Mouse (Mus musculus) MEL (cell line): ENCODE results near the gene Hoxa3. TPM values are rescaled to one million over a fixed set of nuclear protein-coding genes. Genes with fewer than 3 reads are reported as not detected.

Experiments used
- DNase-seq: peaks from one replicate; pipeline ENCODE4 v3.0.0; 2011; ENCODE audit warnings: low read depth, low spot score
- H3K27ac ChIP-seq: 2 replicates; pipeline ENCODE4 v1.5.1; 2012; ENCODE audit warnings: low read depth, mild to moderate bottlenecking, control low read depth, low read length, moderate library complexity; ENCODE audit not compliant: control insufficient read depth
- H3K27me3 ChIP-seq, 2 experiments: fragments of 150-350 bp in 1 of 2; sonication (generic) in 1 of 2; 2 replicates each; pipeline ENCODE4 v1.6.1; 2012; ENCODE audit warnings: low read length in 2 of 2, mild to moderate bottlenecking in 2 of 2, improper control_type of control experiment in 1 of 2, moderate library complexity in 1 of 2; ENCODE audit not compliant: insufficient read depth in 2 of 2, control insufficient read depth in 1 of 2
- H3K36me3 ChIP-seq, 2 experiments: 2 replicates each; pipeline ENCODE4 v1.6.1; 2012 to 2014; ENCODE audit warnings: low read length in 2 of 2, improper control_type of control experiment in 1 of 2, inconsistent platforms in 1 of 2, mild to moderate bottlenecking in 1 of 2; ENCODE audit not compliant: insufficient read depth in 2 of 2, control insufficient read depth in 1 of 2
- H3K4me1 ChIP-seq, 2 experiments: fragments of 150-350 bp in 1 of 2; sonication (generic) in 1 of 2; 2 replicates each; pipeline ENCODE4 v1.6.1; 2012; ENCODE audit warnings: low read length in 2 of 2, improper control_type of control experiment in 1 of 2, mild to moderate bottlenecking in 1 of 2; ENCODE audit not compliant: insufficient read depth in 2 of 2, control insufficient read depth in 1 of 2
- H3K4me3 ChIP-seq, 2 experiments: fragments of 150-350 bp in 1 of 2; sonication (generic) in 1 of 2; 2 replicates each; pipeline ENCODE4 v1.5.1; 2012; ENCODE audit warnings: low read depth in 2 of 2, low read length in 2 of 2, mild to moderate bottlenecking in 2 of 2, moderate library complexity in 2 of 2, control low read depth in 1 of 2, improper control_type of control experiment in 1 of 2; ENCODE audit not compliant: control insufficient read depth in 1 of 2, insufficient read depth in 1 of 2
- H3K79me2 ChIP-seq: 2 replicates; pipeline ENCODE4 v1.6.1; 2012; ENCODE audit warnings: mild to moderate bottlenecking, low read length, moderate library complexity; ENCODE audit not compliant: control insufficient read depth, poor library complexity, insufficient read depth
- H3K9ac ChIP-seq: 2 replicates; pipeline ENCODE4 v1.6.1; 2012; ENCODE audit warnings: low read depth, mild to moderate bottlenecking, control low read depth, low read length, moderate library complexity; ENCODE audit not compliant: control insufficient read depth, poor library complexity, severe bottlenecking
- H3K9me3 ChIP-seq: fragments of 150-350 bp; sonication (generic); replicated peaks from 2 replicates; pipeline ENCODE4 v1.6.1; 2012; ENCODE audit warnings: mild to moderate bottlenecking, low read length, improper control_type of control experiment, moderate library complexity; ENCODE audit not compliant: insufficient read depth
- CHD1 ChIP-seq: IDR thresholded peaks from 2 replicates; pipeline ENCODE4 v1.6.1; 2012; ENCODE audit warnings: low read depth, mild to moderate bottlenecking, inconsistent platforms, low read length, improper control_type of control experiment
- CHD2 ChIP-seq: IDR thresholded peaks from 2 replicates; pipeline ENCODE4 v1.6.1; 2011; ENCODE audit warnings: low read length, improper control_type of control experiment
- CTCF ChIP-seq, 3 experiments: IDR thresholded peaks in 2 of 3; conservative IDR thresholded peaks in 1 of 3; 2 replicates each; pipeline ENCODE4 v1.5.1; 2011 to 2012; ENCODE audit warnings: low read length in 3 of 3, low read depth in 2 of 3, mild to moderate bottlenecking in 2 of 3, improper control_type of control experiment in 1 of 3, inconsistent platforms in 1 of 3, mixed read lengths in 1 of 3, moderate library complexity in 1 of 3; ENCODE audit not compliant: control insufficient read depth in 1 of 3, insufficient read depth in 1 of 3, poor library complexity in 1 of 3, severe bottlenecking in 1 of 3
- E2F4 ChIP-seq: IDR thresholded peaks from 2 replicates; pipeline ENCODE4 v1.6.1; 2011; ENCODE audit warnings: low read depth, low read length, improper control_type of control experiment, borderline replicate concordance
- EP300 ChIP-seq, 2 experiments: IDR thresholded peaks; 2 replicates each; pipeline ENCODE4 v1.6.1; 2011; ENCODE audit warnings: improper control_type of control experiment in 2 of 2, low read length in 2 of 2, low read depth in 1 of 2, mild to moderate bottlenecking in 1 of 2
- ETS1 ChIP-seq: IDR thresholded peaks from 2 replicates; pipeline ENCODE4 v1.6.1; 2012; ENCODE audit warnings: low read depth, mild to moderate bottlenecking, inconsistent platforms, low read length, improper control_type of control experiment, moderate library complexity
- GABPA ChIP-seq: IDR thresholded peaks from 2 replicates; pipeline ENCODE4 v1.6.1; 2012; ENCODE audit warnings: low read depth, mild to moderate bottlenecking, inconsistent platforms, low read length, improper control_type of control experiment, moderate library complexity
- HCFC1 ChIP-seq: IDR thresholded peaks from 2 replicates; pipeline ENCODE4 v1.6.1; 2012; ENCODE audit warnings: low read depth, mild to moderate bottlenecking, inconsistent platforms, low read length, improper control_type of control experiment, moderate library complexity
- JUND ChIP-seq: IDR thresholded peaks from 2 replicates; pipeline ENCODE4 v1.6.1; 2011; ENCODE audit warnings: low read depth, mild to moderate bottlenecking, improper control_type of control experiment, low read length
- KAT2A ChIP-seq: conservative IDR thresholded peaks from 2 replicates; pipeline ENCODE4 v1.6.1; 2012; ENCODE audit warnings: low read depth, low read length, improper control_type of control experiment, inconsistent platforms
- MXI1 ChIP-seq: IDR thresholded peaks from 2 replicates; pipeline ENCODE4 v1.6.1; 2011; ENCODE audit warnings: mild to moderate bottlenecking, low read depth, low read length, improper control_type of control experiment
- MYB ChIP-seq: IDR thresholded peaks from 2 replicates; pipeline ENCODE4 v1.6.1; 2011; ENCODE audit warnings: mild to moderate bottlenecking, low read depth, low read length, improper control_type of control experiment
- MYC ChIP-seq: IDR thresholded peaks from 2 replicates; pipeline ENCODE4 v1.6.1; 2011; ENCODE audit warnings: low read depth, mild to moderate bottlenecking, low read length, improper control_type of control experiment, moderate library complexity
- POLR2A ChIP-seq, 2 experiments: IDR thresholded peaks; 2 replicates each; pipeline ENCODE4 v1.6.1; 2011 to 2012; ENCODE audit warnings: low read length in 2 of 2, mild to moderate bottlenecking in 2 of 2, control low read depth in 1 of 2, improper control_type of control experiment in 1 of 2, low read depth in 1 of 2, moderate library complexity in 1 of 2; ENCODE audit not compliant: control insufficient read depth in 1 of 2, insufficient read depth in 1 of 2, poor library complexity in 1 of 2
- POLR2AphosphoS2 ChIP-seq: IDR thresholded peaks from 2 replicates; pipeline ENCODE4 v1.6.1; 2011; ENCODE audit warnings: low read length, improper control_type of control experiment
- POLR2AphosphoS5 ChIP-seq: IDR thresholded peaks from 2 replicates; pipeline ENCODE4 v1.6.1; 2012; ENCODE audit warnings: low read depth, borderline replicate concordance, mild to moderate bottlenecking, inconsistent platforms, low read length, moderate library complexity, mixed read lengths
- SIN3A ChIP-seq: IDR thresholded peaks from 2 replicates; pipeline ENCODE4 v1.6.1; 2012; ENCODE audit warnings: low read length, improper control_type of control experiment, inconsistent platforms
- TCF12 ChIP-seq: IDR thresholded peaks from 2 replicates; pipeline ENCODE4 v1.6.1; 2014; ENCODE audit warnings: low read depth, mild to moderate bottlenecking, inconsistent platforms, low read length, improper control_type of control experiment, moderate library complexity
- UBTF ChIP-seq: IDR thresholded peaks from 2 replicates; pipeline ENCODE4 v1.6.1; 2012; ENCODE audit warnings: low read depth, mild to moderate bottlenecking, inconsistent platforms, low read length, improper control_type of control experiment, moderate library complexity, borderline replicate concordance; ENCODE audit not compliant: insufficient read depth
- USF2 ChIP-seq, 2 experiments: IDR thresholded peaks; 2 replicates each; pipeline ENCODE4 v1.6.1; 2011 to 2012; ENCODE audit warnings: improper control_type of control experiment in 2 of 2, low read length in 2 of 2, borderline replicate concordance in 1 of 2, inconsistent platforms in 1 of 2, low read depth in 1 of 2, mild to moderate bottlenecking in 1 of 2; ENCODE audit not compliant: insufficient read depth in 1 of 2
- polyA plus RNA-seq, 2 experiments: library from polyadenylated mRNA; stranded (reverse) in 1 of 2; unstranded in 1 of 2; fragments of >175 nt in 1 of 2; fragments of >200 nt in 1 of 2; gene quantifications; 2 replicates each; pipeline versions ENCODE4 v1.2.1 to v1.2.4; 2012; ENCODE audit warnings: low replicate concordance in 2 of 2, low read depth in 1 of 2; ENCODE audit not compliant: insufficient read length in 2 of 2, insufficient read depth in 1 of 2, missing spikeins in 1 of 2
- total RNA-seq: library from RNA; depleted of rRNA; stranded (reverse); fragments of 300-350 nt; gene quantifications from 2 replicates; pipeline ENCODE4 v1.2.3, GENCODE M21; 2012

Hoxa3 gene
- total and polyA plus RNA-seq, 3 experiments, result not detected

DNA sequence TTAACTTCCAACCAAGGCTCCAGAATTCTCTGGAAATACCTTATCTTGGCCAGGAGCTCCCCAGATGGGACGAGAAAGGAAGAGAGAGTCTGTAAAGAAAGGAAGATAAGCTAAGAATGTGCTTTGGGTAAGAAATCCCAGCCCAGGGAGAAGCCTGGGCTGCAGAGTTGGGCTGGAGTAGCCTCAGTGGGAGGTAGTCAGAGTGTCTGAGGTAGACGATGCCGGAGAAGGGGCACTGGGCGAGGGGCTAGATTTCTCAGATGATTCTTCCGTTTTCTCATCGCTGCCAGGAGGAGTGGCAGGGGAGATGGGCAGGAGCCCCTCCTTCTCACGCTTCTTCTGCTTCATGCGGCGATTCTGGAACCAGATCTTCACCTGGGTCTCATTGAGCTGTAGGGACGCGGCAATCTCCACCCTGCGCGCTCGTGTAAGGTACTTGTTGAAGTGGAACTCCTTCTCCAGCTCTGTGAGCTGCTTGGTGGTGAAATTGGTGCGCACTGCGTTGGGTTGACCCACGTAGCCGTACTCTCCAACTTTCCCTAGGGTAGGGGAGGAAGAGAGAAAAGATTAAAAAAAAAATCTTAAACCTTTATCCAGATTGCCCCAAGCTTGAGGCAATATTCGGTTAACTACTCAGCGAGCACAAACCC is 56.5 kb downstream of the Hoxa3 start:
- Histone ChIP-seq H3K9ac (no peak overlapping the region), H3K4me3 (no peak overlapping the region), H3K27ac (no peak overlapping the region), H3K9me3 (no peaks in the 10 kb centered on the region), H3K79me2 (no peaks in the 10 kb centered on the region), H3K36me3 (no peaks in the 10 kb centered on the region), H3K4me1 (no peaks in the 10 kb centered on the region), H3K27me3 (peaks cover 0 to 4% of the 10 kb centered on the region in 2 experiments; a peak in 2 of 4 replicates)
- DNase-seq, result no peak
- TF ChIP-seq SIN3A, result no peak
- TF ChIP-seq MXI1, result no peak
- TF ChIP-seq E2F4, result no peak

DNA sequence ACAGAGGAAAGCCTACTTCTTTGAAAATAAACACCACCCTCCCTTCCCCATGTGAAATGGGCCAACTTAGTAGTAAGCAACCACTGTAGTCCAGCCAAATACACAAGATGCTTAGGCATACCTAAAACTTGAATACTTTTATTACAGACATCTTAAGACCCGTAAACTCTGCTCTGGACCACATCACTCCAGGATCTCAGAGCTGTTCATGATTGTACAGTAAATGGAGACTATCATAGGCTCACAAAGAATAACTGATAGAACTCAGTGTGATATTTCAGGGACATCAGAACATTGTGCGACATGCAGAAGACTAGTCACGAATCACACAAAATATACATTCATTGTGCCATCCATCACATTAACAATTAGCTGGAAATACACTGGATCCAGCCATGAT is 57.7 kb downstream of the Hoxa3 start:
- Histone ChIP-seq H3K27me3 (peaks cover 0 to 4% of the 10 kb centered on the region in 2 experiments; a peak in 2 of 4 replicates), H3K4me3 (no peak overlapping the region), H3K9ac (no peak overlapping the region)
- TF ChIP-seq KAT2A (no peak), CTCF (IDR thresholded peaks at IDR 0.05 in 2 of 3, conservative IDR thresholded peaks at IDR 0.05 in 1 of 3; ENCODE audit: control insufficient read depth in 1 of 3, insufficient read depth in 1 of 3, low read depth in 2 of 3, low read length in 3 of 3, poor library complexity in 1 of 3, severe bottlenecking in 1 of 3) (no peak), UBTF (no peak), TCF12 (no peak), POLR2AphosphoS2 (no peak), ETS1 (no peak), MYB (no peak), HCFC1 (no peak), POLR2A (IDR thresholded peaks at IDR 0.05; ENCODE audit: control insufficient read depth in 1 of 2, insufficient read depth in 1 of 2, low read depth in 1 of 2, low read length in 2 of 2, poor library complexity in 1 of 2) (no peak), POLR2AphosphoS5 (no peak), GABPA (no peak), EP300 (IDR thresholded peaks at IDR 0.05; ENCODE audit: low read depth in 1 of 2, low read length in 2 of 2) (no peak), JUND (no peak), CHD2 (no peak), MYC (no peak), CHD1 (no peak), USF2 (IDR thresholded peaks at IDR 0.05; ENCODE audit: borderline replicate concordance in 1 of 2, insufficient read depth in 1 of 2, low read depth in 1 of 2, low read length in 2 of 2) (no peak)
- TF ChIP-seq, all 39 proteins: peak for 0
- no peak for DNase-seq
- Histone ChIP-seq H3K36me3 (no peaks in the 10 kb centered on the region), H3K79me2 (no peaks in the 10 kb centered on the region), H3K4me1 (no peaks in the 10 kb centered on the region), H3K27ac (no peak overlapping the region), H3K9me3 (no peaks in the 10 kb centered on the region)
